ENCODE assay signal across 18 mouse cellular contexts in the genomic region with DNA sequence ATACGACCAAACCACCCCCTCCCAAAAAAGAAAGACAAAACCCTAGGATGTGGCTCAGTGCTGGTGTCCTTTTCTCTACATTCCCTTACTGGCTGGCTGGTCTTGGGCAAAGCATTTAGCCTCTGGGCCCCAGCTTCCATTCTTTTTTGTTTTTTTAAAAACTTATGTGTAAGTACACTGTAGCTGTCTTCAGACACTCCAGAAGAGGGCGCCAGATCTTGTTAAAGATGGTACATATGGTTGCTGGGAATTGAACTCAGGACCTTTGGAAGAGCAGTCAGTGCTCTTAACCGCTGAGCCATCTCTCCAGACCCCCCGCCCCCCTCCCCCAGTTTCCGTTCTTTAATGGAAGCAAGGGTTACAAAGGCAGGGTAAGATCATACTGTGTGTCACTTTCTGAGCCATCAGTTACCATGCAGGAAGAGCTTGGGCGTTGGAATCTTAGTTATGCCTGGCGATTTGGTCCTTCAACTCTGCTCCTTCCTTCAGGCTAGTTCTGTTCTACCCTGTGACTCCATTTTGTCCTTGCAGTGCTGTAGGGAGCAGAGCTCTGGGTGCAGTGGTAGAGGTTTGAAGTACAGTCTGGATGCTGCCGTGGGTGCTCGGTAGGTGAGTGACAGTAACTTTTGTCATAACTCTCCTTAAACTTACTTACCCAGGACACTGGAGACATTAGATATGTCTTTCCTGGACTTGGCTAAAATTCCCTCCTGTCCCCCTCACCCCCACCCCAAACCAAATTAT. TPM values are rescaled to one million over a fixed set of nuclear protein-coding genes. Genes with fewer than 3 reads are reported as not detected.
A peak's percentile ranks its signal among the peaks of the same experiment; 100 is the strongest.
DNase-seq lines count a peak whose midpoint lies in the region; ATAC-seq and TF ChIP-seq lines count a peak whose summit lies in the region.
"Had no signal": no experiment of that assay in that cellular context is flagged by ENCODE, and none has a peak within 500 bp of the region (broad histone marks: within the 10 kb centered on the region; RNA-seq: fewer than 3 reads in every experiment).

No protein-coding gene starts in this region.

- no peaks in the 10 kb centered on the region for H3K9me3 ChIP-seq in kidney, postnatal 0 days (replicated peaks; ENCODE audit: low read length)
- H3K9me3 ChIP-seq in CH12.LX (replicated peaks; ENCODE audit: low read length): no peaks in the 10 kb centered on the region
- H3K9me3 ChIP-seq: forebrain, embryonic 13.5 days; hindbrain, embryonic 15.5 days; limb, embryonic 15.5 days had no signal

- no peak overlapping the region for H3K9ac ChIP-seq in kidney, postnatal 0 days (ENCODE audit: low read depth, low read length)
- no peak overlapping the region for H3K9ac ChIP-seq in CH12.LX (ENCODE audit: insufficient read depth, low read depth)
- no peak overlapping the region for H3K9ac ChIP-seq in liver, adult 2 months (ENCODE audit: low read depth, low read length)
- H3K9ac ChIP-seq: forebrain, embryonic 13.5 days; hindbrain, embryonic 15.5 days; limb, embryonic 15.5 days had no signal

- H3K4me1 ChIP-seq in kidney, postnatal 0 days (replicated peaks; ENCODE audit: insufficient read depth, low read length): no peaks in the 10 kb centered on the region
- H3K4me1 ChIP-seq in CH12.LX (ENCODE audit: control insufficient read depth in 1 of 2, insufficient read depth in 2 of 2): no peaks in the 10 kb centered on the region
- no peaks in the 10 kb centered on the region for H3K4me1 ChIP-seq in liver, adult 2 months (ENCODE audit: control insufficient read depth, insufficient read depth, low read length)
- H3K4me1 ChIP-seq: forebrain, embryonic 13.5 days; hindbrain, embryonic 15.5 days; limb, embryonic 15.5 days had no signal

- H3K36me3 ChIP-seq in kidney, postnatal 0 days (ENCODE audit: insufficient read depth, low read length): no peaks in the 10 kb centered on the region
- H3K36me3 ChIP-seq in CH12.LX (replicated peaks in 1 of 2; ENCODE audit: control insufficient read depth in 1 of 2, insufficient read depth in 1 of 2, low read length in 1 of 2): peaks cover 0 to 9% of the 10 kb centered on the region in 2 experiments
- H3K36me3 ChIP-seq in liver, adult 2 months (ENCODE audit: control insufficient read depth, insufficient read depth, low read length): no peaks in the 10 kb centered on the region
- H3K36me3 ChIP-seq: hindbrain, embryonic 15.5 days; limb, embryonic 15.5 days had no signal

- no peak for ATAC-seq in kidney, postnatal 0 days (replicated peaks; ENCODE audit: low FRiP score, low read depth)
- ATAC-seq: forebrain, embryonic 13.5 days; Patski had no signal

- no peak for TF ChIP-seq EP300 in CH12.LX (IDR thresholded peaks at IDR 0.05; ENCODE audit: low read length)

- no peak for TF ChIP-seq RAD21 in CH12.LX (IDR thresholded peaks at IDR 0.05; ENCODE audit: low read depth, low read length)

- TF ChIP-seq POLR2A in CH12.LX (IDR thresholded peaks at IDR 0.05; ENCODE audit: low read depth, low read length): no peak
- no peak for TF ChIP-seq POLR2A in liver, adult 2 months (IDR thresholded peaks at IDR 0.05; ENCODE audit: extremely low read depth, insufficient read depth, low read length)

- H3K4me2 ChIP-seq in kidney, postnatal 0 days (ENCODE audit: low read length): no peak overlapping the region
- no peak overlapping the region for H3K4me2 ChIP-seq in CH12.LX (ENCODE audit: insufficient read depth, low read depth, poor library complexity, severe bottlenecking)
- H3K4me2 ChIP-seq: forebrain, embryonic 13.5 days; hindbrain, embryonic 15.5 days; limb, embryonic 15.5 days had no signal

- WGBS in kidney, postnatal 0 days: 66% methylated on average over 9 of the region's 9 CpGs
- 89% methylated on average over 9 of the region's 9 CpGs for WGBS in liver, adult 2 months

- H3K27ac ChIP-seq in kidney, postnatal 0 days: no peak overlapping the region
- no peak overlapping the region for H3K27ac ChIP-seq in CH12.LX (ENCODE audit: insufficient read depth, low read depth)
- H3K27ac ChIP-seq in liver, adult 2 months (replicated peaks; ENCODE audit: insufficient read depth, low read depth, low read length): no peak overlapping the region
- H3K27ac ChIP-seq: forebrain, embryonic 13.5 days; hindbrain, embryonic 15.5 days; limb, embryonic 15.5 days had no signal

- DNase-seq in kidney, postnatal 0 days (ENCODE audit: low spot score): no peak
- no peak for DNase-seq in kidney, postnatal 36 days
- DNase-seq in CH12.LX (ENCODE audit: extremely low read depth) (peak; percentile 2), R1 (ENCODE audit: low read depth, low spot score) (peak; percentile 51)
- DNase-seq in liver, adult 2 months (ENCODE audit: extremely low read depth, low read depth, low spot score): peak; percentile 6
- no peak for DNase-seq in cerebellum, adult 11-12 months
- DNase-seq in cerebellum, adult 9-10 months: no peak
- no peak for DNase-seq in lung, postnatal 25 days (ENCODE audit: low spot score)
- DNase-seq: cerebellum, adult 11 months; embryo, embryonic 11 days; heart, postnatal 14 days; kidney, adult 9 months; lung, postnatal 10 days; midbrain, embryonic 14.5 days had no signal

- H3K79me2 ChIP-seq in CH12.LX (replicated peaks; ENCODE audit: control insufficient read depth, extremely low read depth, insufficient read depth, poor library complexity, severe bottlenecking): no peaks in the 10 kb centered on the region
- H3K79me2 ChIP-seq in liver, adult 2 months (ENCODE audit: control insufficient read depth, insufficient read depth, low read length): no peaks in the 10 kb centered on the region

- in situ Hi-C loops in CH12.LX (cut with MboI; ENCODE audit: low pct_ligation_motif_present, low pct_unique_long_range_greater_than_20kb, low sequenced_read_pairs): loop anchor here (5.0 kb wide), 1 partner anchor 34 kb away; no protein-coding TSS in a partner anchor

- TF ChIP-seq CTCF in kidney, postnatal 0 days (IDR thresholded peaks at IDR 0.05; ENCODE audit: low read depth): peak; percentile 33; the same call in 1 of the 2 replicates
- TF ChIP-seq CTCF in CH12.LX (conservative IDR thresholded peaks at IDR 0.05 in 1 of 2, IDR thresholded peaks at IDR 0.05 in 1 of 2; ENCODE audit: low read depth in 2 of 2, low read length in 2 of 2): peak in 1 of 2 experiments; percentile 43; a peak in 1 of 4 replicates
- TF ChIP-seq CTCF in liver, adult 2 months (IDR thresholded peaks at IDR 0.05; ENCODE audit: low read depth, low read length): no peak

- dilution Hi-C loops in CH12.LX (cut with MboI; ENCODE audit: extremely low pct_ligation_motif_present, extremely low pct_unique_long_range_greater_than_20kb, low sequenced_read_pairs): no loop called here

- H3K27me3 ChIP-seq in kidney, postnatal 0 days (ENCODE audit: insufficient read depth, low read length): no peaks in the 10 kb centered on the region
- H3K27me3 ChIP-seq in CH12.LX (replicated peaks): no peaks in the 10 kb centered on the region
- H3K27me3 ChIP-seq in liver, adult 2 months (ENCODE audit: control insufficient read depth, insufficient read depth, low read length): no peaks in the 10 kb centered on the region
- H3K27me3 ChIP-seq: forebrain, embryonic 13.5 days; hindbrain, embryonic 15.5 days; limb, embryonic 15.5 days; Patski had no signal

- no peak overlapping the region for H3K4me3 ChIP-seq in kidney, postnatal 0 days (replicated peaks; ENCODE audit: low read depth, low read length)
- no peak overlapping the region for H3K4me3 ChIP-seq in CH12.LX (replicated peaks in 1 of 3; ENCODE audit: low read depth in 2 of 3, low read length in 2 of 3, poor library complexity in 1 of 3)
- no peak overlapping the region for H3K4me3 ChIP-seq in liver, adult 2 months (ENCODE audit: insufficient read depth, low read depth, low read length)
- H3K4me3 ChIP-seq: forebrain, embryonic 13.5 days; hindbrain, embryonic 15.5 days; limb, embryonic 15.5 days had no signal

TF ChIP-seq in CH12.LX, 34 proteins besides CTCF, POLR2A, EP300 and RAD21:
- TF ChIP-seq SMC3 (IDR thresholded peaks at IDR 0.05; ENCODE audit: low read depth, low read length) (peak; percentile 12; the same call in 1 of the 2 replicates), TCF12 (IDR thresholded peaks at IDR 0.05; ENCODE audit: low read depth, low read length) (no peak), ZMIZ1 (IDR thresholded peaks at IDR 0.05; ENCODE audit: low read depth, low read length) (no peak), UBTF (IDR thresholded peaks at IDR 0.05; ENCODE audit: low read depth, low read length) (no peak), PAX5 (IDR thresholded peaks at IDR 0.05; ENCODE audit: low read length) (no peak)
TF ChIP-seq in CH12.LX: peak in this region for 1.

RNA-seq across cellular contexts. Expression of a gene that starts 8.0 kb away (rescaled TPM):
- 2.4 and 2.5 TPM in 2 replicates for polyA plus RNA-seq in kidney, postnatal 0 days (2015; fragmentation: Nextera tagmentation; extraction: Ambion mirVana)
- total RNA-seq in CH12.LX (2012; rRNA removed): 1.1 and 1.5 TPM in 2 replicates
- 0.93 and 1.4 TPM in 2 replicates for total RNA-seq in CH12.LX (2014; rRNA removed)
- polyA plus RNA-seq in CH12.LX (2012; ENCODE audit: insufficient read length, low read depth): 2.2 and 2.3 TPM in 2 replicates
- total RNA-seq in liver, adult 2 months (2014; rRNA removed): 4.4 and 6.8 TPM in 2 replicates
- polyA plus RNA-seq in liver, adult 2 months (2012; rRNA removed): 0.45 and 1.4 TPM in 2 replicates

RNA-seq across cellular contexts. Expression of a gene that starts 47.1 kb away (rescaled TPM):
- 104 and 105 TPM in 2 replicates for polyA plus RNA-seq in kidney, postnatal 0 days (2015; fragmentation: Nextera tagmentation; extraction: Ambion mirVana)
- 61.7 and 67.5 TPM in 2 replicates for total RNA-seq in CH12.LX (2012; rRNA removed)
- total RNA-seq in CH12.LX (2014; rRNA removed): 107 and 114 TPM in 2 replicates
- polyA plus RNA-seq in CH12.LX (2012; ENCODE audit: insufficient read length, low read depth): 143 and 157 TPM in 2 replicates
- 16.0 and 17.7 TPM in 2 replicates for total RNA-seq in liver, adult 2 months (2014; rRNA removed)
- polyA plus RNA-seq in liver, adult 2 months (2012; rRNA removed): 4.4 and 6.9 TPM in 2 replicates

Comparison
In these comparisons a context has a peak if more than half of its experiments do, and no peak if none do; other contexts are left out.
1. DNase-seq: peak in CH12.LX (single experiment), R1 (single experiment) and liver, adult 2 months (single experiment); none in kidney, postnatal 0 days (single experiment), kidney, postnatal 36 days (0 of 2), cerebellum, adult 11-12 months (single experiment), cerebellum, adult 9-10 months (single experiment) and lung, postnatal 25 days (single experiment).
2. RNA of a gene that starts 47.1 kb away (polyA plus RNA-seq): 143 to 157 TPM in CH12.LX and 104 to 105 TPM in kidney, postnatal 0 days; 4.4 to 6.9 TPM in liver, adult 2 months; every median in the first group is over 10 times any median in the second.